Mouse (Mus musculus) G1E (cell line): ENCODE measurements around the gene Thrb.

Experiments used
- CTCF ChIP-seq: IDR thresholded peaks from 2 replicates; pipeline ENCODE4 v1.5.1; 2012; ENCODE audit warnings: low read depth, low read length, inconsistent platforms, mixed read lengths
- GATA1 ChIP-seq: IDR thresholded peaks from 2 replicates; pipeline ENCODE4 v1.6.1; 2012; ENCODE audit warnings: borderline replicate concordance, low read length, inconsistent platforms, mixed read lengths

- TF ChIP-seq CTCF: no peak
- no peak for TF ChIP-seq GATA1
These were observed 38.4 kb upstream of the Thrb start for GRCm38 (mm10) chr14:17621671-17622070.
